Mouse (Mus musculus) embryonic facial prominence, embryonic 10.5 days (tissue): Measurements from ENCODE around the gene Stk33. TPM values are rescaled to one million over a fixed set of nuclear protein-coding genes. Genes with fewer than 3 reads are reported as not detected.
"Not testable (repeated sequence)": the region's sequence is repeated elsewhere in the genome, so short reads cannot be mapped to it uniquely, and the experiment has no call there.

Experiments
- DNase-seq: peaks from one replicate; pipeline ENCODE4 v3.0.0-alpha.2; 2017; ENCODE audit warnings: low spot score
- H3K27ac ChIP-seq: fragments of 300-500 bp; sonication (generic); replicated peaks from 2 replicates; pipeline ENCODE4 v1.5.1; 2016; ENCODE audit warnings: mild to moderate bottlenecking
- H3K27me3 ChIP-seq: fragments of 300-500 bp; sonication (generic); replicated peaks from 2 replicates; pipeline ENCODE4 v1.6.1; 2016; ENCODE audit warnings: low read depth, mild to moderate bottlenecking; ENCODE audit not compliant: poor library complexity, severe bottlenecking
- H3K36me3 ChIP-seq: fragments of 300-500 bp; sonication (generic); replicated peaks from 2 replicates; pipeline ENCODE4 v1.6.1; 2016; ENCODE audit warnings: mild to moderate bottlenecking, moderate library complexity
- H3K4me1 ChIP-seq: fragments of 300-500 bp; sonication (generic); 2 replicates; pipeline ENCODE4 v1.6.1; 2016
- H3K4me3 ChIP-seq: fragments of 300-500 bp; sonication (generic); 2 replicates; pipeline ENCODE4 v1.5.1; 2016; ENCODE audit warnings: mild to moderate bottlenecking, moderate library complexity
- H3K9me3 ChIP-seq: fragments of 300-500 bp; sonication (generic); 2 replicates; pipeline ENCODE4 v1.6.1; 2016; ENCODE audit warnings: mild to moderate bottlenecking
- WGBS: fragments of 180-500 bp; shearing (Covaris S2); methylation state at CpG from one replicate; pipeline ENCODE4 v1.1.7; 2016; 5-methylcytosine and 5-hydroxymethylcytosine counted together
- polyA plus RNA-seq: library from polyadenylated mRNA; unstranded; fragments of >200 nt; fragmentation: Nextera tagmentation; extraction: Ambion mirVana; gene quantifications from 2 replicates; pipeline ENCODE4 v1.2.1, GENCODE M21; 2016

Gene Stk33
- polyA plus RNA-seq, 1 experiment from 2014 or later, result 2.3 TPM

DNA sequence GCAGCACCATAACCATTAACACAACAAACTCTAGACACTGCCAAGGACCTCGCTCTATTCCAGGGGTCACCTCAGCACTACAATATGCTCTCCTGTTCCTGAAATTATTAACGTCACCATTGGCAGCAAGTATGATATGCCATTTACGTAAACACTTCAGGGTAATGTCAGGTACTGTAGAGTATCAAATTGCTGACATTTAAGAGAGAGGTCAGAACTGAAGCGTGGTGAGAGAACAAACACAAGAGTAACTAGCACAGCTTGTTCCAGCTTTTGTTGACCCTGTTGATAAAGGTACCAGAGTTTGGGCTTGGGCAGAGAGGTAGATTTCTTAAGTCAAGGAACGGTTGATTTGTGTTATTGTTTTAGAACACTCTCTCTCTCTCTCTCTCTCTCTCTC lies 3.9 kb upstream of the Stk33 start:
- Histone ChIP-seq H3K27ac (no peak overlapping the region), H3K4me3 (no peak overlapping the region), H3K27me3 (peaks cover 36% of the 10 kb centered on the region), H3K9me3 (no peaks in the 10 kb centered on the region), H3K36me3 (no peaks in the 10 kb centered on the region), H3K4me1 (peaks cover 18% of the 10 kb centered on the region)
- 77% methylated on average over 5 of the region's 5 CpGs for WGBS
- no peak for DNase-seq

DNA sequence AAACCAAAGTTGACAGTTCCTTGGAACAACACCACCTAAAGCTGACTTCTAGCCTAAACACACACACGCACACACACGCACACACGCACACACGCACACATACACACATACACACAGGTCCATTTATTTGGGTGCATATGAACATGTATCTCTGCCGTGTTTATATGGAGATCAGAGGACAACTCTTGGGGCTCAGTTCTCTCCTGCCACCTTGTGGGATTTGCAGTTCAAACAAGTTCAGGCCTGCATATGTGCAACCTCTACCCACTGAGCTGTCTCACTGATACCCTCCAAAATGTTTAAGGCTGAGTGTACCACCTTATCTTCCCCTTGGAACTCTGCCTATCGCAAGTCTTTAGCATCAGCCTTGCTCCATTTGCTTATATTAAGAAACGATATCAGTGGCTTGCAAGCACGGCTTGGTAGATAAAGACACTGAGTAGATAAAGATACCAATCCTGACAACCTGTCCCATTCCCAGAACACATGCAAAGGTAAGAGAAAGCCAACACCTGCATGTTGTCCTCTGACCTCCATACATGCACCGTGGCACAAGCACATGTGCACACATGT lies 1.9 kb upstream of the Stk33 start:
- DNase-seq, result no peak
- no peaks in the 10 kb centered on the region for H3K9me3 ChIP-seq
- H3K27ac ChIP-seq, result no peak overlapping the region
- WGBS, result 89% methylated on average over 9 of the region's 9 CpGs
- no peak overlapping the region for H3K4me3 ChIP-seq
- no peaks in the 10 kb centered on the region for H3K36me3 ChIP-seq
- peaks cover 50% of the 10 kb centered on the region for H3K27me3 ChIP-seq
- H3K4me1 ChIP-seq, result peaks cover 18% of the 10 kb centered on the region

DNA sequence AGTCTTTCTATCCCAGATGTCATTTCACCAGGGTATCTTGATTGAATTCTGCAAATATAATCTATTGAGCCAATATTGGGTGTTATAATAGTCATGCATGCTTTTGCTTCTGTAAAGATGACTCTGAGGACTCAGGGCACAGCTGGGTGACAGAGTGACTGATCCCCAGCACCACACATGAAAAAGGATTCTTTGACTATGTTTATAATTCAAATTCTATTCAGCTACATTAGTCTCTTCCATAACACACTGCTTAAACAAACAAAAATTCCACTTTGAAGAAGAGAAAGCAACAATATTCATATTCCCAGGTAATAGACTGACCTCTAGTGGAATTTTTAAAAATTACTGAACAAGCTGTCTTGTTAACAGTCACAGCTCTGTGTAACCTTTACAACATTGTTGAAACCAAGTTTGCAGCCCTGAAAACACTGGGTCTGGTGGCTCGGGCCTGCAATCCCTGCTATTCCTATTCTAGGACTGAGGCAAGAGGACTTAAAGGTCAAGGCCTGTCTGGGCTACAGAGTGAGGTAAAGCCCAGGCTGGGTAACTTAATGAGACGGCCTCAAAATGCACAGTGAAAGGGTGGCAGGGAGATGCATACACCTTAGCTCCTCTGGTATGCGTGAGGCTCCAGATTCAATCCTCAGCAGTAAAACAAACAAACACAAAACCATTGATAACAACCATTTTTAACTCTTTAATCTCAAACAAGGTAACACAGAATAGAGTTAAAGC lies 14.3 kb downstream of the Stk33 start:
- 69% methylated on average over 3 of the region's 3 CpGs for WGBS
- Histone ChIP-seq H3K4me1 (no peaks in the 10 kb centered on the region), H3K9me3 (no peaks in the 10 kb centered on the region), H3K27ac (no peak overlapping the region), H3K36me3 (no peaks in the 10 kb centered on the region), H3K4me3 (no peak overlapping the region), H3K27me3 (no peaks in the 10 kb centered on the region)
- DNase-seq, result no peak

DNA sequence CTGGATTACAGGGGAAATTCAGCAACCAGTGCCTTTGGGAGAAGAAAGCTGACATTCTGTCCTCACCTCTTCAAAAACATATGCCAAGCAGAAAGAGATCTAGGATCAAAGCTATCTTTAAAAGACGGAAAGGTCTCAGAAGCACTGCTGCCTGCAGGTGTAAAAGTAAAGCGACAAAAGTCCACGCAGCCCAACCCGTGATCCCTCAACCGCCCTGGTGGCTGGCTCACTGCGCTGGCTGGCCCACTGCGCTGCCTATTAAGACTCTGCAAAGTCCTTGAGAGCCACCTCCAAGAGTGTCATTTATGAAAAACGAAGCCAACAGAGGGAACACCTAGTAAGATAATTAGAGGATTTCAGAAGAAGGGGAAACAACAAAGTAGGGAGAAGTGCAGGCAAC lies 16.1 kb downstream of the Stk33 start:
- 76% methylated on average over 8 of the region's 8 CpGs for WGBS
- H3K4me3 ChIP-seq, result no peak overlapping the region
- no peaks in the 10 kb centered on the region for H3K4me1 ChIP-seq
- H3K27ac ChIP-seq, result no peak overlapping the region
- DNase-seq, result no peak
- H3K36me3 ChIP-seq, result no peaks in the 10 kb centered on the region
- no peaks in the 10 kb centered on the region for H3K27me3 ChIP-seq
- H3K9me3 ChIP-seq, result no peaks in the 10 kb centered on the region

DNA sequence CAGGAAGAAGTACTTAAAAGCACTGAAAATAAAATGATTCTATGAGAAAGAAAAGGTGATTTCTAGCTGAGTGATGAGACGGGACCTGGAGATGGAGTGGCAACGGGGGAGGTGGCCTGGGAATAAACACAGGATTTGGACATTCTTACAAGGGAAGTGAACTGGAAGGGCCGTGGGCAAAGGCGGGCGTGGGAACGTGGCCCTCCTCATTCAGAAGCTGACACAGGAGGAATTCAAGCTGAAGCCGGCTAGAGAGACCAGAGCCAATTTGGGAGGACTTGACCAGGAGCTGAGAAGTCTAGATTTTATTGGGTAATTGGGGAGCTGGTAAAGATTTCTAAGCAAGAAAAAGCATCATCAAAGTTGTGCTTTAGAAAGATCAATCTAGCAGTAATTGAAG lies 33.4 kb downstream of the Stk33 start:
- DNase-seq, result no peak
- no peaks in the 10 kb centered on the region for H3K9me3 ChIP-seq
- 66% methylated on average over 7 of the region's 7 CpGs for WGBS
- H3K4me3 ChIP-seq, result no peak overlapping the region
- no peaks in the 10 kb centered on the region for H3K36me3 ChIP-seq
- H3K4me1 ChIP-seq, result no peaks in the 10 kb centered on the region
- no peaks in the 10 kb centered on the region for H3K27me3 ChIP-seq
- H3K27ac ChIP-seq, result no peak overlapping the region

DNA sequence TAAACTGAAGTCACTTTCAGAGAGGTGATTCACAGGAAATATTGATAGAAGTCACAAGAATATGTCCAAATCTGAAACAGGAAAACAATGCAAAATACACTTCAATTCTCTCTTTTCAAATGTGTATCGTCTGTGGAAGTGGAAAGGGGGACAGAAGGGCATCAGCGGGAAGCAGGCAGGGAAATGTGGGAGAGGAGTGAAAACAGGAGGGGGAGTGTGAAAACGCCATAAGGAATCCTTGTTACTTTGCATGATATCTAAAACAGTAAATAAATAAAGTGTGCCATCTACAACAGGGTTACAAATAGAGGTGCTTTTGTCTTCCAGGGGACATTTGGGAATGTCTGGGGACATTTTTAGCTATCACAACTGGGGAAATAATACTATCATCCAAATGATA lies 39.6 kb downstream of the Stk33 start:
- Histone ChIP-seq H3K9me3 (no peaks in the 10 kb centered on the region), H3K4me1 (no peaks in the 10 kb centered on the region), H3K36me3 (no peaks in the 10 kb centered on the region), H3K27me3 (no peaks in the 10 kb centered on the region), H3K27ac (no peak overlapping the region), H3K4me3 (no peak overlapping the region)
- 79% methylated on average over 3 of the region's 3 CpGs for WGBS
- no peak for DNase-seq

DNA sequence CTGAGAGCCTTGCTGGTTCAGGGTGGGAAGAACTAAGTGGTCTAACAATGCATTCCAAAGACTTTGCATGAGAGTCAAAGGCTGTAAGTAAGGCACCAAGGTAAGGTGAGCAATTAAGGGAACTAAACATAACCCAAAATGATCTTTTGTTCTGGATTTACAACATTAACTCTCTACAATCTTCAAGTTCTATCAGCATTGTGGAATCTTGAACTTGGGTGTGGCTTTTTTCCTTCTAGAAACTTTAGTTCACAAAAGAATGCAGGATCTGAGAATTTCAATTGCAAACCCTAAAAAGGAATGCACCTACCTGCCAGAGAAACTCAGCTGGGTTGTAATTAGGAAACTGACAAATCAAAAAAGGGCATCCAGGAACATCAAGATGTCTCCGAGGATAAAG lies 57.8 kb downstream of the Stk33 start:
- Histone ChIP-seq H3K4me1 (no peaks in the 10 kb centered on the region), H3K9me3 (no peaks in the 10 kb centered on the region), H3K36me3 (no peaks in the 10 kb centered on the region), H3K27ac (no peak overlapping the region), H3K27me3 (no peaks in the 10 kb centered on the region), H3K4me3 (no peak overlapping the region)
- no peak for DNase-seq
- 66% methylated on average over 1 of the region's 1 CpGs for WGBS

DNA sequence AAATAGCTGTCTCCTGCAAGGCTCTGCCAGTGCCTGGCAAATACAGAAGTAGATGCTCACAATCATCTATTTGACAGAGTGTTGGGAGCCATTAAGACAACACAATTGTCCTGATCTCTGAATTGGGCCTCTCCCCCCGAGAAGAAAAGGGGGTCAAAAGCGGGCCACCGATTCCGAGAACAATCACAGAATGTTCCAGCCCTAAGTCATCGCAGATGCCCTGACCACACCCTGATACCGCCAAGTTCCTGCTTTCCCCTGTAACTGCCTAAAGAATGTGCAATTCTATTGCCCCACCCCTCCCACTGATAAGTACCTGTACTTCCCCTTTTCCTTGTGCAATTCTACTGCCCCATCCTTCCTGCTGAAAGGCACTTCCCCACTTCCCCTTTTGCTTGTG lies 65.3 kb downstream of the Stk33 start:
- not testable (repeated sequence) for DNase-seq, H3K4me1 ChIP-seq, H3K4me3 ChIP-seq, H3K9me3 ChIP-seq, H3K27ac ChIP-seq, H3K36me3 ChIP-seq, H3K27me3 ChIP-seq
- WGBS, result 93% methylated on average over 6 of the region's 6 CpGs

DNA sequence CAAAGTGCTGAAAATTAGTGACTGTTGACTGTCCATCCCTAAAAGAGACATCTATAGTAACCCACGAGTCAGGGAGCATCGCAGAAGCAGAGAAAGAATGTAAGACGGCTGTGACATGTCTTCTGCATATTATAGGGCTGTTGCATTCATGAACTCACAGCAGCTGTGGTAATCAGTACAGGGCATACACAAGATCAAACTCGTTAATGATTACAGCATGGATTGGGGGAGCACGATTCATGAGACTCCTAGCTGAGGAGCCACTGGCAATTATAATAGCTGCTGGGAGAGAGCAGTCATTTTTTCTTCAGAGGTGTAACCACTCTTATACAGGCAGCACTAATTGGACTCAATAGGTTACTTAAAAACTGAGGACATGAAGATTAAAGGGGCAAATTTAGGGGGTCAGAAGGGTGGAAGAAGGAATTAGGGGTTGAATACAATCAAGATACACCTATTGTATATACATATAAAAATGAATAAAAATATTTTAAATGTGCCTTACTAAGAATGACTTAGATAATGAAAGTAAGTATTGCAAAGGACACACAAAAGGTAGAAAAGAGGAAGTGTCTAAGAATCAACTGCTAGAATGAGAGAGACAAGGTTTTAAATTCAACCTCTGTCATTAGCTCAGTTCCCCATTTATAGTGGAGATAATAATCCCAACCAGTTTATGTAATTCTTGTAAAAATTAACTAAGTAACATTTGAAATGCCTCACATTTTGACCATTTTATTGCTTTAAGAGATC lies 80.3 kb downstream of the Stk33 start:
- WGBS, result 80% methylated on average over 5 of the region's 5 CpGs
- Histone ChIP-seq H3K27ac (no peak overlapping the region), H3K36me3 (no peaks in the 10 kb centered on the region), H3K4me3 (no peak overlapping the region), H3K27me3 (no peaks in the 10 kb centered on the region), H3K4me1 (no peaks in the 10 kb centered on the region), H3K9me3 (no peaks in the 10 kb centered on the region)
- no peak for DNase-seq

DNA sequence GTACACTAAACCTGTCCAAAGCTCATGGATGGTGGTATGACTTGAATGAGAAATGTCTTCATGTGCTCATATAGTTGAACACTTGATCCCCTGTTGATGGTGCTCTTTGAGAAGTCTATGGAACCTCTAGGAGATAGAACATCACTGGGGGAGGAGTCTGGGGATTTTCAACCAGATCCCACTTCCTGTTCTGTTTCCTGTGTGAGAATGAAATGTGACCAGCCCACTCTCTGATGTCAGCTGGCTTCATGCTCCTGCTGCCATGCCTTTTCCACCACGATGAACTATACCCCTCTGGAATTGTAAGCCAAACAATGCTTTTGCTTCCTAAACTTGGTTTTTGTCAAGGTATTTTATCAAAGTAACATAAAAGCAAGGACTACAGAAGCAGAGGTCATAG lies 81.0 kb downstream of the Stk33 start:
- Histone ChIP-seq H3K27me3 (no peaks in the 10 kb centered on the region), H3K36me3 (no peaks in the 10 kb centered on the region), H3K27ac (no peak overlapping the region), H3K4me1 (no peaks in the 10 kb centered on the region), H3K4me3 (no peak overlapping the region), H3K9me3 (no peaks in the 10 kb centered on the region)
- DNase-seq, result no peak
- 78% methylated on average over 1 of the region's 1 CpGs for WGBS

DNA sequence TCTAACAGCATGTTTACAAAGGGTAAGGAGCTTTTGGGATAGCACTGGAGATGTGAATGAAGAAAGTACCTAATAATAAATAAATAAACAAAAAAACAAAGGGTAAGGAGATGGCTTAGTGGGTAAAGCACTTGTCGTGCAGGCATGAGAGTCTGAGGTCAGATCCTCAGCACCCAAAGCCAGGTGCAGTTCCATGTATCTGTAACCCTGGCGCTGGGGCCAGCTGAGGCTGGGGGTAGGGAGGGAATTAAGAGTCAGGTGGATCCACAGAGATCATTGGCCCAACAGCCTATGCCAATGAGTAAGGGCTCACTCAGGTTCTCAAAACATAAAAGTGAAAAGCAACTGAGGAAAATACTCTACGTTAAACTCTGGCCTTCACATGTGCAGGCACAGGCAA lies 91.6 kb downstream of the Stk33 start:
- WGBS, result 79% methylated on average over 3 of the region's 3 CpGs
- DNase-seq, result no peak
- H3K4me1 ChIP-seq, result no peaks in the 10 kb centered on the region
- H3K27me3 ChIP-seq, result no peaks in the 10 kb centered on the region
- H3K4me3 ChIP-seq, result no peak overlapping the region
- H3K9me3 ChIP-seq, result no peaks in the 10 kb centered on the region
- H3K27ac ChIP-seq, result no peak overlapping the region
- H3K36me3 ChIP-seq, result no peaks in the 10 kb centered on the region

DNA sequence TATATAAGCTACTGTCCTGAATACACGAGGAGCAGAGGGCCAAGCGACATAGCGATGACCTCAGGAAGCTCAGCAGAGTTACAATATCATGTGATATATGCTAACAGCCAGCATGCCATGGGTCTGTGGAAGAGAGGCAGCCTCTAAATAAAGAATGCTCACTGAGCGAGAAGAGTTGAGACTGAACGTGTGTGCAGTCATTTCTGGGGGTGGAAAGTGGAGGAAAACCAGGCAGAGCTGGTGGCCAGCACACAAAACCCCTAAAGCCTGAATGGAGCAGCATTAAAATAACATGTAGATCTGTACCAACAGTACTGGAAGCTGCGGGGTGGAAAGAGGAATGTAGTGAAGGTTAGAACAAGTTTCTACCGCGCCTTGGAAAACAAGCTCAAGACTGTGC lies 107.2 kb downstream of the Stk33 start:
- H3K36me3 ChIP-seq, result no peaks in the 10 kb centered on the region
- 88% methylated on average over 8 of the region's 8 CpGs for WGBS
- H3K4me3 ChIP-seq, result no peak overlapping the region
- no peak overlapping the region for H3K27ac ChIP-seq
- H3K9me3 ChIP-seq, result no peaks in the 10 kb centered on the region
- no peaks in the 10 kb centered on the region for H3K4me1 ChIP-seq
- no peak for DNase-seq
- H3K27me3 ChIP-seq, result no peaks in the 10 kb centered on the region

DNA sequence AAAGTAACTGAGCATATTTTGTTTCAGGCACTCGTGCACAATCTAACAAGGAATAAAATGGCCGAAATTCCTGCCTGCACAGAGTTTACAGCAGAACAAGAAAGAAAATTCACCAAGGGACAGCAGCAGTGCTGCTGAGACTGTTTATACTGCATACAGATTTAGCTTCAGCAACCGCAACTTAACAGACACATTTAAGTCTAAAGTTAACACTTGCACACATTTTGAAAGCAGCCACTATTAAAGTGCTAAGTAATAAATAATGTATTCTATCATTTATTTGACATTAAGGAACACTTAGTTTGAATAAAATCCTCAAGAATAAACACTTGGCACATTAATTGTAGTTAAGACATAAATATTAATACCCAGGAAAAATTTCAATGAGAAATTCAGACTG lies 110.1 kb downstream of the Stk33 start:
- Histone ChIP-seq H3K36me3 (no peaks in the 10 kb centered on the region), H3K27me3 (no peaks in the 10 kb centered on the region), H3K4me1 (no peaks in the 10 kb centered on the region), H3K4me3 (no peak overlapping the region), H3K9me3 (no peaks in the 10 kb centered on the region), H3K27ac (no peak overlapping the region)
- WGBS, result 75% methylated on average over 3 of the region's 3 CpGs
- no peak for DNase-seq
